Mouse (Mus musculus) spleen, adult 18-20 months (tissue): ENCODE results near the gene Alkbh4.
"Not testable (repeated sequence)": the region's sequence is repeated elsewhere in the genome, so short reads cannot be mapped to it uniquely, and the experiment has no call there.

Experiments used
- DNase-seq, 2 experiments: peaks; one replicate each; pipeline ENCODE4 v3.0.0; 2022; ENCODE audit warnings: mixed read lengths in 2 of 2

The Alkbh4 gene

DNA sequence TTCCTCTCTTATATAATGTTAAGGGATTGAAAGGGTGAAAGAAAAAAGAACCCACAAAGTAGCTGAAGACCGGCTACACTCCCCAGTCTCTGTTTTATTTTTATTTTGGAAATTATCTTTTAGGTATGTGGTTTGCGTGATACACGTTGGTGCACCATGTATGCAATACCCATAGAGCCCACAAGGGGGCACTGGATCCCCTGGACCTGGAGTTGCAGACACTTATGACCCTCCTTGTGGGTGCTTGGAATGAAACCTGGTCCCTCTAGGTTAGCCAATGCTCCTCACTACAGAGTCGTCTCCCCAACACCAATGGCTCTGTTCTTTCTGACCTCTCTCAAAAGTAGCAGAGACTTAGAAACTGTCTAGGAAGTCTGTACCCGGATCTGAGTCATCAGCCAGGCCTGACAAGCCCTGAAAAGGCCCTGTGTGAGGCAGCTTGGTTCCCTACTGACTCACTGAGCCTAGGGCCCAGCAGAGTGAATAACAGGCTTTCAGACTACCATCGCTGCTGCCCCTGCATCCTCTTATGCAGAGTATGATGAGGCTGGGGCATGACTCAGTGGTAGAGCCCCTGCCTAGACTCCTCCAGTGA lies 7.3 kb downstream of the Alkbh4 start:
- DNase-seq = peak in 1 of 2 experiments; percentile 34

DNA sequence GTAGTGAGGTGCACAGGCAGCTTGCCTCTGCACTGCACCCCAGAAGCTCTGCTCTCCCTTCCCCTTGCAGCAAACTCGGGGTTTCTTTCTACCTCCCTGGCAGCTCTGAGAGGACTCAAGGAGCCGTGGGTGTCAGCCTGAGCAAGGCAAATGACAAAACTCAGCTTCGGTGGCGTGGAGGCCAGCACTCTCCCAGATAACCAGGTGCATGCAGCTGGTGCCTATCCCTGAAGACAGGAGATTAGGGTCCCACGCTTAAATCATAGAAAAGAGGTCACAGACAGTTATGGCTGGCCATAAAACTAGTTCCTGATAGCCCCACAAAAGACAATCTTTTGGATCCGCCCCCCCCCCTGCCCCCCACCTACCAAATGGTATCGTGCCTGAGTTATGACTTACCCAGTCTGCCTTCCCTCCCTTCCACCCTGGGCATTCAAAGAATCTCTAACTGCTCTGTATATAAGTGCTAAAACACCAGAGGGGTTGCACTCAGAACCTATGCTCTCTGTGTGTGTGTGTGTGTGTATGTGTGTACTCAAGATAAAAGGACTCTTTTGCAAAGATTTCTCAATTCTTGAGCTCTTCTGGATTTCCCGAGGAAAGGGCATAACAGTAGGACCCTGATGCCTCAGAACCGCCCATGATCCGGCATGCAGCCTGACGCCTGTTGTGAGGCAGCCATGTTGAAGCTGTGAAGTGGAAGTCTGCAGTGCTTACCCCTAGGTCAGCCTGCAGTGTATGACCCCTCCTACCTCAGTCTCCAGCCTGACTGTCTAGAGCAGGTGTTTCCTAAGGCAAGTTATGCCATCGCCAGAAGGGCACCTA lies 8.9 kb downstream of the Alkbh4 start:
- no peak for DNase-seq

- DNase-seq = peak; percentile 44 to 45
Observed at GRCm38 (mm10) chr5:136146936-136147335, 11.0 kb downstream of the Alkbh4 start.

DNA sequence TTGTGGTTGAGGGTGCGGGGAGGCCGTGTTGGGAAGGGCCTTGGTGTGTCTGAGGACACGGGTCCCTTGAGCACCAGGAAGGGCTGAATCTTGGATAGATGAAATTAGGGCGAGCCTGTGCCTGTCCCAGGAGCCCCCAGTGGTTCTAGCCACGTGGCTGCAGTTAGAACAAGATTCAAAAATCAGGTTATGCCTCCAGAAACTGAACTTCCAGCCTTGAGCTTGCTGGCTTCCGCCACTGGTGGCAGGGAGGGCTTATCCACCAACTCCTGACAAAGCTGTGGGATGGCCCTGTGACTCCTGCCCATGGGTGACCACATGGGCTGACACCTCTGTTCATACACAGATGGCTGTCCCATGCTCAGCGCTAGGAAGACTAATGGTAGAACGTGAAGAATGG lies 11.8 kb downstream of the Alkbh4 start:
- DNase-seq = no peak

DNA sequence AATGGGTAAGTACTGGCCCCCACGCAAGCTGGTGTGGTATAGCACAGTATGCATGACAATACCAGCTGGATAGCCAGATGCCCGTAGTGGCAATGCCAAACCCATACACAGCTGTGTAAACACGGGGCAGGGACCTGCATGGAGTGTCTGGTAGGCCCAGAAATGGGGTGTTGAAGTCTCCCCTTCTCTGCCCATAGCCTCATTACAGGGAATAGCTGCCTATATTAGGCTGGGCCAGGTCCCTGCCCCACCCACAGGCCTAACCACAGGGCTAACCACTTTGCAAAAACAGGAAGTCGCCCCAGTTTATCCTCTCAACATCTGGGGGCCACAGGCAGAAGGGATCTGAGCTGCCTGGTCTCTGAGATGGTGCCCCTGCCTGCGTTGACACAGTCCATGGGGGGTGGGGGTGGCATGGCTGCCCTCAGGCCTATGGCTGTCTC lies 13.2 kb downstream of the Alkbh4 start:
- peak; percentile 44 to 67 for DNase-seq

DNA sequence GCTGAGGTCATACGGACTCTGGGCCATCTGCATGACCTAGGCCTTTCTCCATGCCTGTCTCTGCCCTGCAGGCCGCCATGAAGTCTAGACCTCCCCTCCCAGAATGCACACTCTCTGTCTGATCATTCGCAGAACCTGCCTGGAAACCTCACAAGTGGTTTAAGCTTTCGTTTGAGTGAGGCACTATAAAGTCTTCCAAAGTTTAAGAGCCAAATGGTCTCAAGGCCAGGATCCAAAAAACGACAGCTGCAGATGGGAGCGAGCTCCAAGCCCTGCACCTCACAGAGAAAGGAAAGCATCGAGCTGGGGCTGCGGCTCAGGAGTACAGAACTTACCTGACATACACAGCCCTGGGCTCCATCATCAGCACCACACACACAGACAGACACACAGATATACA lies 16.4 kb downstream of the Alkbh4 start:
- no peak for DNase-seq

DNA sequence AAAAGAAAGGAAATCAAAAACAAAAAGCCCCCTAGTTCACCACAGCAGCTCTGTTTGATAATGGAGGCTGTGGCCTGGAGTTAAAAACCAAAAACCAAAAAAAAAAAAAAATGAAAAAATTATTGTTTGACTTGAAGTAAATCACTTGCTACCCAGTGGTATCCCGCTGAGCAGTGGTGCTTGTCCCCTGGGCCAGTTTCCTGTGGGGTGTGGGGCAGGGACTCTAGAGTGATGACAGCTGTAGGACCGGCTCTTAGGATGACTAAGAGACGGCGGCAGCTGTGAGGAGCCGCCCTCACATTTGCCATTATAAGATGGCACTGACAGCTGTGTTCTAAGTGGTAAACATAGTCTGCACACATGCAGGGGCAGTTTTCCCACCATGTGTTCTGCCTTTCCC lies 19.5 kb downstream of the Alkbh4 start:
- DNase-seq = no peak

DNA sequence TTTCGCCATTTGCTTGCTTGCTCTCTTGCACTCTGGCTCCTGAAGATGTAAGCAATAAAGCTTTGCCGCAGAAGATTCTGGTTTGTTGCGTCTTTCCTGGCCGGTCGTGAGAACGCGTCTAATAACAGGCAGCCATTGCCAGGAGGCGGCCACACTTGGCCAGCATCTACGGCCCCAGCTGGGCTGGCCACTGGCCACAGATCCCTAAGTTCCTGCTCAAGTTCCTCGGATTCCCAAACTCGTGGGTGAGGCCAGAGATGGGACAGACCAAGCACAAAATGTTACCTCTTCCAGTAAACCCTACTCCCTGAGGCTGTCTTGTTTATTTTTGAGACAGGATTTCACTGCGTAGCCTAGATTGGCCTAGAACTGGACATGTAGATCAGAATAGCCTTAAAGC lies 24.1 kb downstream of the Alkbh4 start:
- not testable (repeated sequence) for DNase-seq

DNA sequence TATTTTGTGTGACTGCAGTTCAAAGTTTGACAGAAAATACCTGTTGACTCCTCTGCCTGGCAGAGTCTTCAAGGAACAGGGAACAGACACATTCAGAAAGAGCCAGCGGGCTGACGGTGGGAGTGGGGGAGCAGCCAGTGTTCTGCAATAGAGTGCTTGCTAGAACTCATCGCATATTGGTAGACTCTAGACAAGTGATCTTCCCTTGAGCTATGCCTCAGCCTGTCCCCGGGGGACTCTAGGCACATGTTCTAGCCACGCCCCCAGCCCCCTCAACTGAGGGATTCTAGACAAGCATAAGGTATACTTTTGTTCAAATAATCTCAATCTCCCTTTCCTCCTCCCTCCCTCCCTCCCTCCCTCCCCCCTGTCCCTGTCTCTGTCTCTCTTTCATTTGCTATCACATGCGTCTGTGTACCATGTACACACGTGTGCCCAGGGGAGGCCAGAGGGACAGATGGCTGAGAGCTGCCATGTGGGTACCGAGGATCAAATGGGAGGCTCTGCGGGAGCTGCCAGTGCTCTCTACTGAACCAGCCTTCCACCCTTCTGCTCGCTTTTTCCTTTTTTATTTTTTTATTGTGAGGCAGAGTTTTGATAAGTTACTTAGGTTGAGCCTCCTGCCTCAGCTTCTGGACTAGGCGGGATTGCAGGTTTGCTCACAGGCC lies 28.0 kb downstream of the Alkbh4 start:
- DNase-seq = no peak

GRCm38 (mm10) chr5:136165246-136165645 lies 29.3 kb downstream of the Alkbh4 start:
- DNase-seq = no peak

GRCm38 (mm10) chr5:136167296-136167695 lies 31.4 kb downstream of the Alkbh4 start:
- no peak for DNase-seq

DNA sequence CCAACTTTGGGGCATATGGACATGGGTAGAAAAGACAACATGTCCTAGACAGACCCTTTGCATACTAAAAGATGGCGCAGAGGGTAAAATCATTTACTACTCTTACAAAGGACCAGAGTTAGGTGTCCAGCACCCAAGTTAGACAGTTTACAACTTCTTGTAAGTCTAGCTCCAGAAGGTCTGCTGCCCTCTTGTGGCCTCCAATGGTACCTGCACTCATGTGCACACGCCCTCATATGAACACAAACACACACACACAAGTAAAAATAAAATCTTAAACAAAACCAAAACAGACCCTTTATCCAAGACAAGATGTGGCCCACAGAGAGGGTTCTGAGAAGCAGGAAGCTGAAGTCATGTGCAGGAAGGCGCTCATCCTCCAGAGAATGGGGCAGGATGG lies 32.1 kb downstream of the Alkbh4 start:
- no peak for DNase-seq

- DNase-seq = peak; percentile 51 to 57
Observed at GRCm38 (mm10) chr5:136169626-136170511, 33.9 kb downstream of the Alkbh4 start.

GRCm38 (mm10) chr5:136170512-136171362 lies 34.8 kb downstream of the Alkbh4 start, which contains the start of gene Orai2:
Gene Orai2, minus strand, starts transcription at chr5:136170713.
- DNase-seq = peak; percentile 85 to 91

DNA sequence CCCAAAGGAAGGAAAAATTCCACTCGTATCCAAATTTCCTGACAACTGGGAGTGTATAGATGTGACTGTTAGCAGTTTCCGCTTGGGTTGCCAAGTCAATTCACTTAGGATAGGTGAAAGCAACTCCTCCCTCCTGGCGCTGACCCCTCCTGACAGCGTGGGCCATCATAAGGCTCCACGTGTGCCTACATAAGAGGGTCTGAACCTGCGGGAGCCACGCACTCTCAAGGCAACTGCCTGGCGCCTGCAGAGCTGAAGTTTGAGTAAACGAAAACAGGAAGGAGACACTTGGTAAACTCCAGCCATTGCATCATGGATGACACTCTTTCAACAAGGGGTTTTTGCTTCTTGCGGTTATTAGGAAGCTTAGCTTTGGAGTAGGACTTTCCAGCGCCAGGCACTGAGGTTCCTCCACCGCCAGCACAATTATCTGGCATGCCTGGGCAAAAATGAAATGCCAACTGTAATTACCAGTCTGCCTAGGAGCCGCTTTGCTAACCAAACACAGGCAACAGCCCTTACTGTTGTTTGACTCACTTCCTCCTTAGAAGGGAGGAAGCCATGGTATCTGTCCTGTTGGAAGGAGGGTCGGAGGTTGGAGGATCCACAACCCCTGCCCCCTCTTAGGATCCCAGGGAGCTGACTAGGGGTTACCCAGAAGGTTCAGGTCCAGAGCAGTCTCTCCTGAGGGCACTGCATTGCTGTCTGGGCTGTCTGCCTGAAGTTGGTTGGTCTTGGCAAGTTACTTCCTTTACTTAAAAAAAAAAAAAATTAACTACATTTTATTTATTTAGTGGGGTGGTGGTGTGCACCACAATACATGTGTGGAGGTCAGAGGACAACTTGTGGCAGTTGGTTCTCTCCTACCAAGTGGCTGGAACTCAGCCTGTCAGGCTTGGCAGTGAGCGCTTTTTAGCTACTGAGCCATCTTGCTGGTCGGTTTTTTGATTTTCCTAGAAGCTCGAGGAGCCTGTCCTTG lies 35.7 kb downstream of the Alkbh4 start:
- peak in 1 of 2 experiments; percentile 27 for DNase-seq

GRCm38 (mm10) chr5:136172939-136173338 lies 37.0 kb downstream of the Alkbh4 start:
- no peak for DNase-seq

- DNase-seq = no peak
Observed at GRCm38 (mm10) chr5:136173606-136174463, 37.9 kb downstream of the Alkbh4 start.

GRCm38 (mm10) chr5:136179594-136179993 lies 43.6 kb downstream of the Alkbh4 start:
- no peak for DNase-seq

GRCm38 (mm10) chr5:136181197-136181596 lies 45.3 kb downstream of the Alkbh4 start:
- DNase-seq = no peak
